ENCODE assay signal across 16 mouse cellular contexts in genomic region chr10:122760469-122761307, GRCm38 (mm10).
DNase-seq lines count a peak whose midpoint lies in the region; ATAC-seq and TF ChIP-seq lines count a peak whose summit lies in the region.
"Had no signal": no experiment of that assay in that cellular context is flagged by ENCODE, and none has a peak within 500 bp of the region (broad histone marks: within the 10 kb centered on the region; RNA-seq: fewer than 3 reads in every experiment).

No protein-coding gene starts in this region.

- no peaks in the 10 kb centered on the region for H3K27me3 ChIP-seq in forebrain, embryonic 11.5 days (ENCODE audit: control insufficient read depth, insufficient read depth, low read length)
- no peaks in the 10 kb centered on the region for H3K27me3 ChIP-seq in forebrain, embryonic 15.5 days
- no peaks in the 10 kb centered on the region for H3K27me3 ChIP-seq in thymus, adult 2 months (ENCODE audit: control insufficient read depth, insufficient read depth, low read length)
- peaks cover 3% of the 10 kb centered on the region; the same call in 1 of the 2 replicates for H3K27me3 ChIP-seq in midbrain, embryonic 10.5 days (ENCODE audit: low read depth, poor library complexity, severe bottlenecking)
- H3K27me3 ChIP-seq: limb, embryonic 15.5 days; neural tube, embryonic 15.5 days; Patski had no signal

- H3K27ac ChIP-seq in forebrain, embryonic 11.5 days (ENCODE audit: low read depth, low read length): no peak overlapping the region
- H3K27ac ChIP-seq in forebrain, embryonic 15.5 days (replicated peaks): no peak overlapping the region
- peak overlapping the region; percentile 90 for H3K27ac ChIP-seq in thymus, adult 2 months (ENCODE audit: control insufficient read depth, insufficient read depth, low read length)
- H3K27ac ChIP-seq in midbrain, embryonic 10.5 days (replicated peaks): no peak overlapping the region
- H3K27ac ChIP-seq: hindbrain, postnatal 0 days; limb, embryonic 15.5 days; neural tube, embryonic 15.5 days had no signal

- no peak for TF ChIP-seq POLR2A in thymus, adult 2 months (IDR thresholded peaks at IDR 0.05; ENCODE audit: control insufficient read depth, extremely low read depth, insufficient read depth, low read length, poor library complexity)

- 86% methylated on average over 7 of the region's 7 CpGs for WGBS in forebrain, embryonic 11.5 days
- 87% methylated on average over 7 of the region's 7 CpGs for WGBS in forebrain, embryonic 15.5 days
- 28% methylated on average over 7 of the region's 7 CpGs for WGBS in thymus, adult 2 months
- 79% methylated on average over 7 of the region's 7 CpGs for WGBS in midbrain, embryonic 10.5 days

- no peak overlapping the region for H3K4me2 ChIP-seq in forebrain, embryonic 11.5 days (ENCODE audit: low read depth, low read length, severe bottlenecking)
- no peak overlapping the region for H3K4me2 ChIP-seq in forebrain, embryonic 15.5 days (replicated peaks)
- H3K4me2 ChIP-seq: limb, embryonic 15.5 days; neural tube, embryonic 15.5 days had no signal

- H3K9me3 ChIP-seq in forebrain, embryonic 11.5 days (ENCODE audit: control insufficient read depth, low read length): no peaks in the 10 kb centered on the region
- no peaks in the 10 kb centered on the region for H3K9me3 ChIP-seq in forebrain, embryonic 15.5 days
- no peaks in the 10 kb centered on the region for H3K9me3 ChIP-seq in midbrain, embryonic 10.5 days (replicated peaks)
- H3K9me3 ChIP-seq: limb, embryonic 15.5 days; neural tube, embryonic 15.5 days had no signal

- no peak for ATAC-seq in forebrain, embryonic 11.5 days (replicated peaks; ENCODE audit: low FRiP score)
- no peak for ATAC-seq in forebrain, embryonic 15.5 days (replicated peaks)
- ATAC-seq in megakaryocyte progenitor cell, adult 5-6 weeks (replicated peaks; ENCODE audit: poor library complexity): peak; percentile 27; the same call in 1 of the 2 replicates
- no peak for ATAC-seq in erythroblast, adult 5-6 weeks (replicated peaks; ENCODE audit: low FRiP score, poor library complexity, severe bottlenecking)
- ATAC-seq: forebrain, embryonic 16.5 days; hindbrain, postnatal 0 days; Patski had no signal

- H3K4me1 ChIP-seq in forebrain, embryonic 11.5 days (replicated peaks; ENCODE audit: control insufficient read depth, insufficient read depth, low read length): 0 out of 2 replicates have a peak, but pooled peaks cover 2% of the 10 kb centered on the region
- no peaks in the 10 kb centered on the region for H3K4me1 ChIP-seq in forebrain, embryonic 15.5 days
- H3K4me1 ChIP-seq in thymus, adult 2 months (replicated peaks; ENCODE audit: control insufficient read depth, insufficient read depth, low read length): peaks cover 39% of the 10 kb centered on the region
- H3K4me1 ChIP-seq in midbrain, embryonic 10.5 days: peaks cover 12% of the 10 kb centered on the region

- TF ChIP-seq CTCF in thymus, adult 2 months (IDR thresholded peaks at IDR 0.05; ENCODE audit: borderline replicate concordance, control insufficient read depth, extremely low read depth, insufficient read depth, low read length, poor library complexity): no peak

- no peaks in the 10 kb centered on the region for H3K36me3 ChIP-seq in forebrain, embryonic 11.5 days (ENCODE audit: control insufficient read depth, insufficient read depth, low read length)
- H3K36me3 ChIP-seq in forebrain, embryonic 15.5 days: no peaks in the 10 kb centered on the region
- H3K36me3 ChIP-seq in thymus, adult 2 months (ENCODE audit: control insufficient read depth, insufficient read depth, low read length): no peaks in the 10 kb centered on the region
- no peaks in the 10 kb centered on the region for H3K36me3 ChIP-seq in midbrain, embryonic 10.5 days
- H3K36me3 ChIP-seq: limb, embryonic 15.5 days; neural tube, embryonic 15.5 days had no signal

- peak; percentile 32 for DNase-seq in forebrain, embryonic 11.5 days (ENCODE audit: low spot score)
- peak; percentile 37 for DNase-seq in thymus, adult 2 months
- no peak for DNase-seq in thymus, adult 18-20 months
- no peak for DNase-seq in natural killer cell, adult 2 months (ENCODE audit: low spot score in 2 of 2)
- no peak for DNase-seq in midbrain, embryonic 10.5 days (ENCODE audit: low spot score)
- DNase-seq: cerebellum, postnatal 10 days; lung, postnatal 14 days had no signal

- no peak overlapping the region for H3K9ac ChIP-seq in forebrain, embryonic 11.5 days (ENCODE audit: low read length)
- no peak overlapping the region for H3K9ac ChIP-seq in forebrain, embryonic 15.5 days (replicated peaks)
- H3K9ac ChIP-seq: limb, embryonic 15.5 days; neural tube, embryonic 15.5 days had no signal

- H3K4me3 ChIP-seq in forebrain, embryonic 11.5 days (ENCODE audit: low read depth, low read length): no peak overlapping the region
- H3K4me3 ChIP-seq in forebrain, embryonic 15.5 days: no peak overlapping the region
- no peak overlapping the region for H3K4me3 ChIP-seq in thymus, adult 2 months (ENCODE audit: control insufficient read depth, insufficient read depth, low read length)
- no peak overlapping the region for H3K4me3 ChIP-seq in midbrain, embryonic 10.5 days
- H3K4me3 ChIP-seq: erythroblast, embryonic 14.5 days; limb, embryonic 15.5 days; neural tube, embryonic 15.5 days had no signal

Comparison
In these comparisons a context has a peak if more than half of its experiments do, and no peak if none do; other contexts are left out.
1. DNase-seq: peak in forebrain, embryonic 11.5 days (single experiment) and thymus, adult 2 months (single experiment); none in thymus, adult 18-20 months (0 of 2), natural killer cell, adult 2 months (0 of 2) and midbrain, embryonic 10.5 days (single experiment).